29 mouse cellular contexts compared by ENCODE assay signal in the genomic region with DNA sequence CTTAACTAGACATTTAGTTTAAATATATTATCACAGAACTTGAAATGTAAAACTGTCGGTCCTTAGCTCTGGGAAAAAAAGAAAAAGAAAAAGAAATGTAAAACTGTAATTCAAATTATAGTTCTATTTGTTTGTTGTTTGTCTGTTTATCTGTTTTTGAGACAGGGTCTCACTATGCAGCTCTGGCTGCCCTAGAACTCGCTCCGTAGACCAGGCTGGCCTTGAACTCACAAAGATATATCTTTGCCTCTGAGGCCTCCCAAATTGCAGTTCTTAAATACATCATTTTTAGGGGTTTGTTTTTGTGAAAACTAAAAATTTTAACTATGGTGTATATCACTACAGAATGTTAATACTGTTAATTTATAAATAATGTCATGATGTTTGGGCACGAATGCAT. TPM values are rescaled to one million over a fixed set of nuclear protein-coding genes. Genes with fewer than 3 reads are reported as not detected.
"Had no signal": no experiment of that assay in that cellular context is flagged by ENCODE, and none has a peak within 500 bp of the region (broad histone marks: within the 10 kb centered on the region; RNA-seq: fewer than 3 reads in every experiment).

No protein-coding gene starts in this region.

- H3K4me3 ChIP-seq: embryonic facial prominence, embryonic 10.5 days; embryonic facial prominence, embryonic 12.5 days; embryonic facial prominence, embryonic 13.5 days; embryonic facial prominence, embryonic 15.5 days; erythroblast, embryonic 14.5 days; forebrain, embryonic 10.5 days; forebrain, embryonic 12.5 days; forebrain, embryonic 13.5 days; forebrain, embryonic 15.5 days; heart, adult 2 months had no signal

- ATAC-seq: forebrain, embryonic 13.5 days; forebrain, embryonic 14.5 days; forebrain, embryonic 15.5 days; forebrain, embryonic 16.5 days; forebrain, postnatal 0 days had no signal

- DNase-seq: cerebellum, adult 18-20 months; cerebellum, adult 2 months; cerebellum, adult 8-10 months; cerebellum, adult 9-10 months; cerebellum, adult 9-11 months; cerebellum, postnatal 10 days; cerebellum, postnatal 14 days; cerebellum, postnatal 25 days; cerebellum, postnatal 36 days; embryo, embryonic 11 days; forebrain, postnatal 0 days; gastrocnemius, postnatal 10 days; gastrocnemius, postnatal 14 days; gastrocnemius, postnatal 25 days; gastrocnemius, postnatal 36 days; heart, adult 18-20 months; heart, adult 2 months had no signal

- H3K27ac ChIP-seq: embryonic facial prominence, embryonic 10.5 days; embryonic facial prominence, embryonic 12.5 days; embryonic facial prominence, embryonic 13.5 days; embryonic facial prominence, embryonic 15.5 days; forebrain, embryonic 10.5 days; forebrain, embryonic 12.5 days; forebrain, embryonic 13.5 days; forebrain, embryonic 15.5 days had no signal

- H3K4me1 ChIP-seq: embryonic facial prominence, embryonic 12.5 days; embryonic facial prominence, embryonic 13.5 days; embryonic facial prominence, embryonic 15.5 days; forebrain, embryonic 13.5 days; forebrain, embryonic 15.5 days had no signal

- H3K9me3 ChIP-seq: embryonic facial prominence, embryonic 10.5 days; embryonic facial prominence, embryonic 12.5 days; embryonic facial prominence, embryonic 13.5 days; embryonic facial prominence, embryonic 15.5 days; forebrain, embryonic 10.5 days; forebrain, embryonic 12.5 days; forebrain, embryonic 13.5 days; forebrain, embryonic 15.5 days had no signal

- H3K27me3 ChIP-seq: embryonic facial prominence, embryonic 12.5 days; embryonic facial prominence, embryonic 13.5 days; embryonic facial prominence, embryonic 15.5 days; forebrain, embryonic 12.5 days; forebrain, embryonic 13.5 days; forebrain, embryonic 15.5 days had no signal

- H3K9ac ChIP-seq: embryonic facial prominence, embryonic 12.5 days; embryonic facial prominence, embryonic 13.5 days; embryonic facial prominence, embryonic 15.5 days; forebrain, embryonic 12.5 days; forebrain, embryonic 13.5 days; forebrain, embryonic 15.5 days; forebrain, postnatal 0 days had no signal

- H3K4me2 ChIP-seq: embryonic facial prominence, embryonic 12.5 days; embryonic facial prominence, embryonic 13.5 days; embryonic facial prominence, embryonic 15.5 days; forebrain, embryonic 12.5 days; forebrain, embryonic 13.5 days; forebrain, embryonic 15.5 days had no signal

RNA-seq across cellular contexts. Expression of a gene that starts 2.3 kb away (rescaled TPM):
- total RNA-seq: common myeloid progenitor, adult 5-6 weeks had no signal
- polyA plus RNA-seq: erythroblast, embryonic 14.5 days; forebrain, embryonic 16.5 days had no signal

RNA-seq across cellular contexts. Expression of a gene that starts 20.7 kb away (rescaled TPM):
- polyA plus RNA-seq: erythroblast, embryonic 14.5 days had no signal

RNA-seq across cellular contexts. Expression of a gene that starts 45.7 kb away (rescaled TPM):
- polyA plus RNA-seq: erythroblast, embryonic 14.5 days had no signal
